Mouse (Mus musculus): ENCODE data around the gene Dhrs7. TPM values are rescaled to one million over a fixed set of nuclear protein-coding genes. Genes with fewer than 3 reads are reported as not detected.

The Dhrs7 gene
- 10 to 100 TPM; 28.5 to 30.6 TPM for total RNA-seq (2023)

DNA sequence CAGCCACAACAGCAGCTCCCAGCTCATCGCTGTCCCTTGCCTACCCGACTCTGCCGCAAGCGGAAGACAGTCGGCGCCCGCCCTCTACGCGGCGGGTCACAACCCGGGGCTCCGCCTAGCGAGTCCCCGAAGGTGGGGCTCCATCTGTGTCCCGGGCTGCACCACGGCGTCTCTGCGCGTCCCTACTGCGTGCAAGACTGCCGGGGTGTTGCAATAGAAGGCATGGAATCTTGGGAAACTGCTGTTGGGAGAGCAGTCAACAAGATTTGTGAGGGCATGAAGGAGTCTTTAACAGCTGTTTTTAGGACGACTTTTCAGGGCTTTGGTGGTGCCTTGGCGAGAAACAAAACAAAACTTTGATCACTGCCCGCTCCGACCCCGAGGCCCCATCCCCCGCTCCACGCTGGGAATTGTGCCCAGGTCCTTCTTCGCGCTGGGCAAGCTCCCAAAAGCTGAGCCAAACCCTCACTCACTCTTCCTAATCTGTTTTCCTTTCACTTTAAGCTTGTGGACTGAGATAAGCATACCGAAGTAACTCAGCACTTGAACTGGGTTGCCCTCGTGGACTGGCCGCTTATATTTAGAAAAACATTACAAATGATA, at the start of gene Dhrs7:
Gene Dhrs7, minus strand, starts transcription at position 175 of the 603 bp plus-strand sequence.

DNA sequence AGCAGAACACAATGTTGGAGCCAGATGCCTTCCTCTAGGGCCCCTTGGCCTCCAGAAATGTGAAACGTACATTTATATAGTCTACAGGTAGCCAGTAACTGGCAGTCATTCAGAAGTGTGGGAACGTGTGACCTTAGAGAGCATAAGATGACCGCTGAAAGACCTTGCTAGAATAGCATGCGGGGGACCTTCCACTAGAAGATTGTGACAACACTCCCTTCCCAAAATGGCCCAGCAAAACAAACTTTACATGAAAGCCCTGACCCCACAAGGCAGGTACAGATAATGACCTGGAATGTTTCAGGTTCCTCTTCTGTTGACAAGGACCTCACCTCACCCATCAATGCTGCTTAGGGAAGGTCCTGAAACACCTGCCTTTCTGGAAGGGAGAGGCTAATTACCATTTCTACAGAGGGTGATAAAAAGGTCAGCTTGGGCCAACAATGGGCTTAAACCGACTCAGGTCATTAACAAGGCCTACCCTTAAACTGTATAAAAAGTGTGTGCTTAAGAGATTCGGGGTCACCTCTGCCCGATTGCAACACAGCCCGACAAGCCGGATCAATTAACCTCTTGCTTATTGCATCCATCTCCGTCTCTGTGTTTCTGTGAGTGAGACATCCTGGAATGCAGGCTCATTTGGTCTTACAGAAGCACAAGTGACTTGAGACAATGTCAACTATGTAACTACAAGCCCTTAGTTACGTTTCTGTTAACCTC, 14.9 kb downstream of the Dhrs7 start, which contains the start of gene Gm4756:
Gene Gm4756, minus strand, starts transcription at position 51 of the 720 bp plus-strand sequence.

Other genes starting within 250 kb of the Dhrs7 start
- gene Lrrc9, start 223.0 kb downstream of the Dhrs7 start, total RNA-seq (2023): under 1 TPM in 1 of 2 experiments, not detected in 1; 0.39 TPM
- gene Pcnx4, start 128.5 kb downstream of the Dhrs7 start, total RNA-seq (2023): 1 to 10 TPM; 4.2 to 5.0 TPM
- gene Gm4756, start 15.2 kb downstream of the Dhrs7 start, total RNA-seq (2023): not detected
- gene Ppm1a, start 92.5 kb upstream of the Dhrs7 start, total RNA-seq (2023): 100 to 1,000 TPM; 108 to 135 TPM

Measured in T-cell, adult 66 days (primary cell).